Mouse (Mus musculus) limb, embryonic 11.5 days (tissue): ENCODE results near the gene Agbl3. TPM values are rescaled to one million over a fixed set of nuclear protein-coding genes. Genes with fewer than 3 reads are reported as not detected.

ENCODE experiments used
- ATAC-seq: fragments of 200-750 bp; cut with Nextera tagmentation; 2 replicates; pipeline ENCODE4 v1.8.0; 2017; ENCODE audit warnings: low read depth; ENCODE audit not compliant: insufficient number of reproducible peaks, low FRiP score, low TSS enrichment
- DNase-seq: peaks from one replicate; pipeline ENCODE4 v3.0.0-alpha.2; 2015; ENCODE audit warnings: low spot score
- H3K27ac ChIP-seq: fragments of 300-500 bp; sonication (generic); replicated peaks from 2 replicates; pipeline ENCODE4 v1.5.1; 2014; ENCODE audit warnings: low read depth, mild to moderate bottlenecking, low read length
- H3K27me3 ChIP-seq: fragments of 300-500 bp; sonication (generic); 2 replicates; pipeline ENCODE4 v1.6.1; 2014; ENCODE audit warnings: mild to moderate bottlenecking, low read length, mixed read lengths; ENCODE audit not compliant: control insufficient read depth, insufficient read depth
- H3K36me3 ChIP-seq: fragments of 300-500 bp; sonication (generic); 2 replicates; pipeline ENCODE4 v1.6.1; 2014; ENCODE audit warnings: mild to moderate bottlenecking, low read length, moderate library complexity, mixed read lengths; ENCODE audit not compliant: control insufficient read depth, insufficient read depth
- H3K4me1 ChIP-seq: fragments of 300-500 bp; sonication (generic); 2 replicates; pipeline ENCODE4 v1.6.1; 2014; ENCODE audit warnings: low read length, mixed read lengths; ENCODE audit not compliant: control insufficient read depth, insufficient read depth
- H3K4me2 ChIP-seq: fragments of 300-500 bp; sonication (generic); 2 replicates; pipeline ENCODE4 v1.6.1; 2014; ENCODE audit warnings: low read depth, mild to moderate bottlenecking, moderate library complexity; ENCODE audit not compliant: severe bottlenecking
- H3K4me3 ChIP-seq: fragments of 300-500 bp; sonication (generic); 2 replicates; pipeline ENCODE4 v1.5.1; 2014; ENCODE audit warnings: low read depth, low read length
- H3K9ac ChIP-seq: fragments of 300-500 bp; sonication (generic); 2 replicates; pipeline ENCODE4 v1.6.1; 2014; ENCODE audit warnings: mild to moderate bottlenecking, low read length
- H3K9me3 ChIP-seq: fragments of 300-500 bp; sonication (generic); 2 replicates; pipeline ENCODE4 v1.6.1; 2016; ENCODE audit warnings: low read length; ENCODE audit not compliant: control insufficient read depth
- WGBS: fragments of 180-500 bp; shearing (Covaris S2); extraction: QIAGEN DNeasy Blood & Tissue Kit; methylation state at CpG from one replicate; pipeline ENCODE4 v1.1.7; 2014; 5-methylcytosine and 5-hydroxymethylcytosine counted together
- polyA plus RNA-seq: library from polyadenylated mRNA; unstranded; fragments of >200 nt; fragmentation: Nextera tagmentation; extraction: Ambion mirVana; gene quantifications from 2 replicates; pipeline ENCODE4 v1.2.1, GENCODE M21; 2014

The Agbl3 gene
- polyA plus RNA-seq, 1 experiment from 2014 or later: 6.1 TPM

DNA sequence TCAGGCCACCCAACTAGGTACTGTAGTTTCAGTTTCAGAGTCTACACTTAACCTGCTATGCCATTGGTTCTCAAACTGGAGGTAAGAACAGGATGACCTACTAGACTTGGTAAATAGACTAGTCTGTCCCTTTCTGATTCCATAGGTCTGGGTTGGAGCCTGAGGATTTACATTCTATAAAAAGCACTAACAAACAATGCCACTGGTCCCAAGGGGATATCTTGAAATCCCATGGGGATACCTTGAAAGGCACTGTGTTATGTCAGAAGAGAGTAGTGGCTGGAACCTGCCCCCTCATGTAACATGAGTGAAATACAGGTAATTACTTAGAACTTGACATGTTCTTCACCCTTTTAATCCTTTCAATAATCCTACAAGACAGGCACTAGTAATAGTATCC lies 3.8 kb upstream of the Agbl3 start:
- ATAC-seq (no peak), DNase-seq (no peak)
- no peaks in the 10 kb centered on the region for H3K27me3 ChIP-seq
- no peak overlapping the region for H3K27ac ChIP-seq
- no peaks in the 10 kb centered on the region for H3K4me1 ChIP-seq
- H3K9me3 ChIP-seq: no peaks in the 10 kb centered on the region
- H3K4me2 ChIP-seq: no peak overlapping the region
- no peak overlapping the region for H3K4me3 ChIP-seq
- no peak overlapping the region for H3K9ac ChIP-seq
- H3K36me3 ChIP-seq: 0 out of 2 replicates have a peak, but pooled peaks cover 3% of the 10 kb centered on the region

DNA sequence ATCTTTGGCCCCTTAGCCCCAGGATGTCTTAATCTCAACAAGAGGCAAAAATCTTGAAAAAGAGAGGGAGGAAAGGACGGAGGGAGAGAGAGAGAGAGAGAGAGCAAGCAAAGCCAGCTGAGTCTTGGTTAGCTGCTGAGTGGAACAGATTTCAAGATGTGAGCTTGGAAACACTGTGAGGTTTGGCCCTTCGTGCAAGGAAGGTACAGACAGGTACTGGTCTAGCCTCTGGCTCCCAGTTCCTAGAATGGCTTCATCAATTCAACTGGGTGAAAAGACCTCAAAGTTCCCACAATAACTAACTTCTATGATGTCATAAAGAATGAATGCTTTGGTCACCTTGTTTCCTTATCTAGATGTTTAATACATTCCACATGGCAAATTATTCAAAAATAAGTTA lies 3.1 kb upstream of the Agbl3 start:
- Histone ChIP-seq H3K4me2 (no peak overlapping the region), H3K36me3 (0 out of 2 replicates have a peak, but pooled peaks cover 2% of the 10 kb centered on the region), H3K4me3 (no peak overlapping the region), H3K27ac (no peak overlapping the region), H3K9ac (no peak overlapping the region), H3K27me3 (no peaks in the 10 kb centered on the region), H3K9me3 (no peaks in the 10 kb centered on the region), H3K4me1 (no peaks in the 10 kb centered on the region)
- no peak for DNase-seq
- ATAC-seq: no peak
- 94% methylated on average over 2 of the region's 2 CpGs for WGBS

DNA sequence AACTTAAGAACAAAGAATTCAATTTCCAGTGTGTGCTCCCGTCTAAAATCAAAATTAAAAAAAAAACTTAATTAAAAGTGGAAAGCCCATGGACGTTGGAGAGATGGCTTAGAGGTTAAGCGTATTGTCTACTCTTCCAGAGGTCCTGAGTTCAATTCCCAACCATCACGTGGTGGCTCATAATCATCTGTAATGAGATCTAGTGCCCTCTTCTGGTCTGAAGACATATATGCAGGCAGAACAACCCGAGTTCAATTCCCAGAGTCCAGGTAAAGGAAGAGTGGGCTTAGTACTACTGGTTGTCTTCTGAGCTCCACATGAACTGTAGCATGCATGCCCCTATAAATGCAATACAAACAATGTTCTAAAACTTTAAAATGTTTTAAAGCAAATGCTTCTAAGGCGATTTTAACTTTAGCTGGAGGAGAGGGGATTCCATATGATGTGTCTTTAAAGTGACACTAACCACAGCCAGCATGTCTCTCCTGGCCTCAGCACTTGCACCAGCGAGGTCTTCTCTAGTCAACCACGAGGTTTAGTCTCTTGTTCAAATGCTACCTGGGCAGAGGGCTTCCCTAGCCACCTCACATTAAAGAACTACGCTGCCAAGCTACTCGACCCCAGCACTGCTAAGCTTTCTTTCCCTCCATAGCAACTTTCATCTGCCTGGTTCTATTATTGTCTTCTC lies 2.1 kb upstream of the Agbl3 start:
- Histone ChIP-seq H3K4me2 (no peak overlapping the region), H3K27me3 (no peaks in the 10 kb centered on the region), H3K9me3 (no peaks in the 10 kb centered on the region), H3K27ac (no peak overlapping the region), H3K4me3 (no peak overlapping the region), H3K36me3 (no peaks in the 10 kb centered on the region), H3K4me1 (no peaks in the 10 kb centered on the region), H3K9ac (no peak overlapping the region)
- DNase-seq (no peak), ATAC-seq (no peak)
- WGBS: 73% methylated on average over 10 of the region's 10 CpGs

DNA sequence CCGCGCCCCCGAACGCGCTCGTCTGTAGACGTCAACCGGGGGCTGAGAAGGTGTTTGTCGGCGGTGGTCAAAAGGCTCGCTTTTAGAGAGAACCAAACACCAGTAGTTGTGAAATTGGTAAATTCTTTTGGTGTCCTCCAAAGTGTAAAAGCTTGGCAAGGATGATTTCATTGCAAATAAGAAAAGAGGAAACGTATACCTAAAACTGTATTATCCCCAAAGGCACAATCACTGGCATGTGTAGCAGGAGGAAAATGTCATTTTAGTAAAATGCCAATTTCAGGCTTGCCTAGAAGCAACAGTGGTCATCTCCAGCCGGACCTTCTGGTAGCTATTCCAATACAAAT lies 684 bp downstream of the Agbl3 start:
- WGBS: 7% methylated on average over 13 of the region's 13 CpGs
- Histone ChIP-seq H3K9me3 (no peaks in the 10 kb centered on the region), H3K4me3 (peak overlapping the region; percentile 49), H3K27ac (peak overlapping the region; percentile 82), H3K4me1 (no peaks in the 10 kb centered on the region), H3K27me3 (no peaks in the 10 kb centered on the region), H3K9ac (peak overlapping the region; percentile 93), H3K36me3 (no peaks in the 10 kb centered on the region), H3K4me2 (peak overlapping the region; percentile 69)
- ATAC-seq (no peak), DNase-seq (no peak)

DNA sequence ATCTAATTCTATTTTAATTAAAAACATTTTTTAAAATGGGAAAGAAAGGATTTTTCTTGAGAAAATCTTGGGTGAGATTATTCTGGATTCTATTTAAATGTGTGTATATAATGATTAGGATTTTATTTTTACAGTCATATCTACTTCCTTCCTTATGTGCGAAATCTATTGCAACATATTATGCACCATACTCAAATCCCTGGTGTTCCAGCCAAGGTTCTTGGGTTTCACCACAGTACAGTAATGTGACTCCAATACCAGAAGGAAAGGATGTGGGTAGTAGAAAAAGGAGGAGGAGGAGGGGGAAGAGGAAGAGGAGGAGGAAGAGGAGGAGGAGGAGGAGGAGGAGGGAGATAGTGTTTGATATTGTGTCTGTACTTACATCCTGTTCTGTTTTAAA lies 2.3 kb downstream of the Agbl3 start:
- 95% methylated on average over 1 of the region's 1 CpGs for WGBS
- no peak overlapping the region for H3K4me3 ChIP-seq
- ATAC-seq (no peak), DNase-seq (no peak)
- H3K9me3 ChIP-seq: no peaks in the 10 kb centered on the region
- no peaks in the 10 kb centered on the region for H3K4me1 ChIP-seq
- no peaks in the 10 kb centered on the region for H3K27me3 ChIP-seq
- H3K27ac ChIP-seq: no peak overlapping the region
- H3K4me2 ChIP-seq: no peak overlapping the region
- H3K9ac ChIP-seq: no peak overlapping the region
- no peaks in the 10 kb centered on the region for H3K36me3 ChIP-seq

DNA sequence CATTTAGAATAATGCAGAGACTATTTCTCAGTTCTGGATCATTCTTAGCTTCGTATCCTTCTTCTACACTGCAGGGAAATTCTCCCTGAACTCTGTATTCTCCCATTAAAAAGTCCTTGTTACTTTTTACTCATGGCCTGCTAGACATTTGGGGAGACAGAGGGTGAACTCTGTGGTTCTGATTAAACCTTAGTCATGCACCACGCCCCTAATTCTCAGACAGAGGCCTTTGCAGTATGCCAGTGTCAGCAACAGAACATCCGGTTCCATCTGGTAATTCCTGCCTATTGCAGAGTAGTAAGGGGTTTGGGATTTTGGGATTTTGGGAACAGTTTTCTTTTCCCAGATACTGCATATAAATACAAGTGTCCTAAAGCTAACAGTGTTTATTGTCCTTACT lies 16.6 kb downstream of the Agbl3 start:
- Histone ChIP-seq H3K9ac (no peak overlapping the region), H3K36me3 (no peaks in the 10 kb centered on the region), H3K9me3 (no peaks in the 10 kb centered on the region), H3K4me3 (no peak overlapping the region), H3K4me1 (no peaks in the 10 kb centered on the region), H3K4me2 (no peak overlapping the region), H3K27me3 (no peaks in the 10 kb centered on the region), H3K27ac (no peak overlapping the region)
- WGBS: 86% methylated on average over 3 of the region's 3 CpGs
- no peak for ATAC-seq
- DNase-seq: no peak

DNA sequence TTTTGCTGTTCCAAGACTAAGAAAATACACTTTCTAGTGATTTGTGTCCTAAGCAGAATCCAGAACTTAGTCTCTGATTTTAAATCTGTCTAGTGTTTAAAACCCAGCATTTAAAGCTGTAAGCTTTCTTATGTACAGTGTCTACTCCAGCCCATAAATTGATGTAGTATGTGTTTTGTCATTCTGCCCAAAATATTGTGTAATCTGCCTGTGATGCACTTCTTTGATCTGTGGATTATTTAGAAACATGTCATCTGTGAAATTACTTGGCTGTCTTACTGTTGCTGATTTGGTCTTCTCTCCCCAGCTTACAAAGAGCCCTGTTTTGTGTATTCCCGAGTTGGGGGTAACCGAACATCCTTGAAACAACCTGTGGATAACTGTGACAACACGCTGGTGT lies 17.7 kb downstream of the Agbl3 start:
- H3K27me3 ChIP-seq: no peaks in the 10 kb centered on the region
- no peaks in the 10 kb centered on the region for H3K36me3 ChIP-seq
- no peak for ATAC-seq
- DNase-seq: no peak
- no peak overlapping the region for H3K27ac ChIP-seq
- no peak overlapping the region for H3K4me3 ChIP-seq
- H3K9me3 ChIP-seq: no peaks in the 10 kb centered on the region
- no peak overlapping the region for H3K9ac ChIP-seq
- WGBS: 71% methylated on average over 3 of the region's 3 CpGs
- no peak overlapping the region for H3K4me2 ChIP-seq
- H3K4me1 ChIP-seq: no peaks in the 10 kb centered on the region

DNA sequence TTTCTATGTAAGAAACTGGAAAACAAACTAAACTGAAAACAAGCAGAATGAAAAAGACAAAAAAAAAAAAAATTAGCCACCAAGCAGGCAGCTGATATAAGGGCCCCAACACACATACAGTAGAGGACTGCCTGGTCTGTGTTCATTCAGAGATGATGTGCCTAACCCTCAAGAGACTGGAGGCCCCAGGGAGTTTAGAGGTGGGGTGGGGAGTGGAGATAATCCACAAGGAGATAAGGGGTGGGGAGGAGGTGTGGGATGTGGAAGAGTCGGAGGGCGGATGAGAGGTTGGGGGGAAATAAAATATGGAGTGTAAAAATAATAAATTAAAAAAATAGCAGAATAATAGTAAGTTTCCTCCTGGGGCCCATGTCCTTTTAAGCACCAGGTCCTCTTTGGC lies 25.4 kb downstream of the Agbl3 start:
- DNase-seq (no peak), ATAC-seq (no peak)
- Histone ChIP-seq H3K4me1 (no peaks in the 10 kb centered on the region), H3K27ac (no peak overlapping the region), H3K4me2 (no peak overlapping the region), H3K9me3 (no peaks in the 10 kb centered on the region), H3K9ac (no peak overlapping the region), H3K36me3 (no peaks in the 10 kb centered on the region), H3K27me3 (no peaks in the 10 kb centered on the region), H3K4me3 (no peak overlapping the region)
- 89% methylated on average over 2 of the region's 2 CpGs for WGBS

DNA sequence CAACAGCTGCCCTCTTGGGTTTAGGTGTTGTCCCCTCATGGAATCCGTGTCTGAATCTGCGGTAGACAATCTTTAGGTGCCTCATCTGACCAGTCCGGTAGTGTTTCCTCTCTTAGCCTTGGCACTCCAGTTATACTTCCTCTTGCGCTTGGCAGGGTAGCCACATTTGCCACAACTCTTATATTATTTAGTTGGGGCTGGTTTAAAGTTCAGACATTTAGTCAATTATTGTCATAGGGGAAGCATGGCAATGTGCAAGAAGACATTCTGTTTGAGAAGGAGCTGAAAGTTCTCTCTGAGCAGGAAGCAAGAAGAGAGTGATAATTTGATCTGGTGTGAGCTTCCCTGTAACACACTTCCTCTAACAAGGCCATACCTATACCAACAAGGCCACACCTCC lies 30.4 kb downstream of the Agbl3 start:
- DNase-seq (no peak), ATAC-seq (no peak)
- 93% methylated on average over 4 of the region's 4 CpGs for WGBS
- Histone ChIP-seq H3K4me1 (no peaks in the 10 kb centered on the region), H3K9me3 (no peaks in the 10 kb centered on the region), H3K9ac (no peak overlapping the region), H3K27ac (no peak overlapping the region), H3K36me3 (no peaks in the 10 kb centered on the region), H3K4me3 (no peak overlapping the region), H3K4me2 (no peak overlapping the region), H3K27me3 (no peaks in the 10 kb centered on the region)
